Mouse (Mus musculus) heart, embryonic 15.5 days (tissue): ENCODE measurements at regions not wholly inside any gene's neighbourhood (a gene's known extent, or its start where the extent isn't known, plus 50 kb on each side); places are given as distances from the start of the nearest gene placed in this dataset.

Experiments used
- ATAC-seq: fragments of 200-750 bp; cut with Nextera tagmentation; replicated peaks from 2 replicates; pipeline ENCODE4 v1.8.0; 2017; ENCODE audit warnings: low read depth, moderate TSS enrichment; ENCODE audit not compliant: insufficient number of reproducible peaks, insufficient read depth, low FRiP score
- H3K27ac ChIP-seq: fragments of 300-500 bp; sonication (generic); 2 replicates; pipeline ENCODE4 v1.5.1; 2015; ENCODE audit warnings: mild to moderate bottlenecking, inconsistent platforms
- H3K27me3 ChIP-seq: fragments of 300-500 bp; sonication (generic); 2 replicates; pipeline ENCODE4 v1.6.1; 2015; ENCODE audit warnings: inconsistent platforms
- H3K36me3 ChIP-seq: fragments of 300-500 bp; sonication (generic); 2 replicates; pipeline ENCODE4 v1.6.1; 2015; ENCODE audit warnings: mild to moderate bottlenecking, inconsistent platforms
- H3K4me1 ChIP-seq: fragments of 300-500 bp; sonication (generic); replicated peaks from 2 replicates; pipeline ENCODE4 v1.6.1; 2015; ENCODE audit warnings: inconsistent platforms
- H3K4me2 ChIP-seq: fragments of 300-500 bp; sonication (generic); 2 replicates; pipeline ENCODE4 v1.6.1; 2015; ENCODE audit warnings: inconsistent platforms, mild to moderate bottlenecking, moderate library complexity
- H3K4me3 ChIP-seq: fragments of 300-500 bp; sonication (generic); 2 replicates; pipeline ENCODE4 v1.5.1; 2015; ENCODE audit warnings: mild to moderate bottlenecking, inconsistent platforms
- H3K9ac ChIP-seq: fragments of 300-500 bp; sonication (generic); 2 replicates; pipeline ENCODE4 v1.6.1; 2015; ENCODE audit warnings: mild to moderate bottlenecking, inconsistent platforms
- H3K9me3 ChIP-seq: fragments of 300-500 bp; sonication (generic); replicated peaks from 2 replicates; pipeline ENCODE4 v1.6.1; 2016; ENCODE audit warnings: inconsistent platforms
- WGBS: fragments of 180-500 bp; shearing (Covaris S2); methylation state at CpG from one replicate; pipeline ENCODE4 v1.1.7; 2015; ENCODE audit warnings: mixed read lengths; 5-methylcytosine and 5-hydroxymethylcytosine counted together

DNA sequence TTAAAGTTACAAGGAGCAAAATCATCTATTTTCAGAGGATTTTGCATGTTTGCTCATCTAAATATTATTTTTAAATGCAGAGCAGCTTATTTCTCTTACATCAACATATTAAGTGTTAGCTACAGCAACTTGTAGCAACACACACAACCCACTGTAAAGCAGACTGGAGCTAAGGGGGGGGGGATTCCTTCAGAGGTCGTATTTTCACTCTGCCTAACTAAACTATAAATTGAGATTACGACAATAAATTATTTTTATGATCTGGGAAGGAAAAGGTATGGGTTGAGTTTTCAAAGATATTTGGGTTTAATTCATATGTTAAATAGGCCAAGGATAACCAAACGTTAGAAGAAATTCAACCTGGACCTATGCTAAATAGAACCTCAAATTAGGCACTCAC is 70.4 kb upstream of the BC052040 start:
- H3K27ac ChIP-seq, result no peak overlapping the region
- 77% methylated on average over 3 of the region's 3 CpGs for WGBS
- H3K9ac ChIP-seq, result no peak overlapping the region
- H3K4me2 ChIP-seq, result no peak overlapping the region
- H3K27me3 ChIP-seq, result no peaks in the 10 kb centered on the region
- no peaks in the 10 kb centered on the region for H3K36me3 ChIP-seq
- H3K4me1 ChIP-seq, result peaks cover 6% of the 10 kb centered on the region; the same call in 1 of the 2 replicates
- H3K9me3 ChIP-seq, result no peaks in the 10 kb centered on the region
- H3K4me3 ChIP-seq, result no peak overlapping the region
- ATAC-seq, result no peak

DNA sequence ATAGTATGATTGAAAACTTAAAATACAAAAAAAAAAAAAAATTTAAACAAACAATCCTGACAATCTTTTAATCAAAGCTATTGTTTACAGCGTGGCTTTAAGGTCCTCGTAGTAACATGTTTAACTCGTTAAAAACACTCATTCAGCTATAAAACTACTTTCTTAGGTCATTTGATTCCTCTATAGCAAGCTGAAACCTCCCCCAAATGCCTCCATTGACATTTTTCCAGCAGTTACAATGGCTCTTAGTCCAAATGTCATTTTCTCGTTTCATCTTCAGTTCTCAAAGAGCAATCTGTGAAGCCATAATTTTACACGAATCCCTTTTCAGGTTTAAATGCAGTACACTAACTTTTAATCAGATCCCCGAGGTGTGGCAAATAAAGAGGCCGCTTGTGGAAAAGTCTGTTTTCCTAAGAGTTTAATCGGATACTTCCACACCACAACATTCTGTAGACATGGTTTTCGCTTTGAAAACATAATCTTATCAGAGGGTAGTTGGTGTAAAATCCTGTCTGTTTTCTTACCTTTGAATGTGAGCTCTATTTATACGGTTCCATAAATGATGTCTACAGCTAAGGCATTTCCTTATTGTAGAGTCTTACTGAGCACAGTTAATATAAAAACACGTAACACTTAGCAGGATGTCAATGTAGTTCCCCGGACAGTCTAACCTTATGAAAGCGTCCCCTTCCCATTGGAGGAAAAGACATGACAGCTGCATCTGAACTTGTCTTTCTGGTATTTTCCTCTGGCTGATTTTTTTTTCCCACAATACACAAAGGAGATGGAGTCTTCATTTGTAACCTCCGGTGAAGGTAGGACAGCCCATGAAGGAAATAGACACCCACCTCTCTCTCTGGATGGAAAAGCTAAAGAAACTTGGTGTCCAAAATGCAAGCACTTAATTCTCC is 69.6 kb upstream of the BC052040 start:
- H3K4me1 ChIP-seq, result peaks cover 6% of the 10 kb centered on the region; the same call in 1 of the 2 replicates
- 50% methylated on average over 14 of the region's 14 CpGs for WGBS

DNA sequence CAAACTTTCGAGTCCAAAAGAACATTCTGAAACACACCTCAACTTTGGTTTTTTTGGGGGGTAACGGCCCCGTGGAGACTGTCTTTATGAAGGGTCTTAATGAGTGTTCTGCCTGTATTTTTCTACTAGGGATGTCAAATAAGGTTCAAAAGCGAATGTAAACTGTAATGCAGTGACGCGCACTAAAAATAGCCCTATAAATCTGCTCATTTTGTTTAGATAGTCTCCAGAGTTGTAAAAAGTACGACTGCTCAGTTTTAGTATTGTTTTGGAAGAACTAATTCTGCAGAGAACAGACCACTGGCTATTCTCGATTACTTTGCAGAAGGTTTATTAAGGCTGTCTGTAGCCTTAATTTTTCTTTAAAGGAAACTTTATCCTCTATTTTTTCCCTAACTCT is 68.6 kb upstream of the BC052040 start:
- WGBS, result 65% methylated on average over 8 of the region's 8 CpGs
- H3K4me2 ChIP-seq, result no peak overlapping the region
- no peak overlapping the region for H3K9ac ChIP-seq
- no peaks in the 10 kb centered on the region for H3K9me3 ChIP-seq
- H3K36me3 ChIP-seq, result no peaks in the 10 kb centered on the region
- no peak overlapping the region for H3K4me3 ChIP-seq
- peaks cover 6% of the 10 kb centered on the region; the same call in 1 of the 2 replicates for H3K4me1 ChIP-seq
- no peak overlapping the region for H3K27ac ChIP-seq
- no peaks in the 10 kb centered on the region for H3K27me3 ChIP-seq
- ATAC-seq, result no peak

More for the DNA sequence above, 69.6 kb upstream of the BC052040 start:
- Histone ChIP-seq H3K9ac (no peak overlapping the region), H3K9me3 (no peaks in the 10 kb centered on the region), H3K4me3 (no peak overlapping the region), H3K4me2 (no peak overlapping the region), H3K36me3 (no peaks in the 10 kb centered on the region), H3K27ac (no peak overlapping the region), H3K27me3 (no peaks in the 10 kb centered on the region)
- ATAC-seq, result no peak

DNA sequence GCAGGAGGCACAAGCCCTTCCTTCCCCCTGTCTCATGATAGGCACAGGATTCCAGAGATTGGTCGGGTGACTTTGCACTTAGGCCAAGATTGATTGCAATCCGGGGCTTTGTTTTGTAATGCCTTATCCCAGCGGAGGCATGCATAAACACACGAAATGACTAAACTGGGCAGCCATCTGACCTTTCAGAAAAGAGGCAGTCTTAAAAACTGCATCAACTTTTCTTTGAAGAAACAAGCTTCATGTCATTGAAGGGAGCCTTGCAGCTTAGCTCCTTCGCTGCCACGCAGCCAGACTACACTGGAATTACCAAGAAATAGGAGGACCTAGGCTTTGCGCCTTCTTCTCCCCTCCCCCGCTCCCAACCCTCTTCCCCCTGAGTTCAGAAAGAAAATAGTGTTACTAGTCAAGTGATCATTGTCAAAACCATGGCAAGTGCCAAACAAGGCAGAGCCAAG is 67.7 kb upstream of the BC052040 start:
- Histone ChIP-seq H3K4me1 (peaks cover 6% of the 10 kb centered on the region; the same call in 1 of the 2 replicates), H3K27ac (0 out of 2 replicates have a peak overlapping the region, but pooled peaks have one; percentile 24), H3K9ac (no peak overlapping the region), H3K27me3 (no peaks in the 10 kb centered on the region), H3K4me3 (no peak overlapping the region), H3K4me2 (no peak overlapping the region), H3K36me3 (no peaks in the 10 kb centered on the region), H3K9me3 (no peaks in the 10 kb centered on the region)
- ATAC-seq, result no peak
- 34% methylated on average over 8 of the region's 8 CpGs for WGBS

DNA sequence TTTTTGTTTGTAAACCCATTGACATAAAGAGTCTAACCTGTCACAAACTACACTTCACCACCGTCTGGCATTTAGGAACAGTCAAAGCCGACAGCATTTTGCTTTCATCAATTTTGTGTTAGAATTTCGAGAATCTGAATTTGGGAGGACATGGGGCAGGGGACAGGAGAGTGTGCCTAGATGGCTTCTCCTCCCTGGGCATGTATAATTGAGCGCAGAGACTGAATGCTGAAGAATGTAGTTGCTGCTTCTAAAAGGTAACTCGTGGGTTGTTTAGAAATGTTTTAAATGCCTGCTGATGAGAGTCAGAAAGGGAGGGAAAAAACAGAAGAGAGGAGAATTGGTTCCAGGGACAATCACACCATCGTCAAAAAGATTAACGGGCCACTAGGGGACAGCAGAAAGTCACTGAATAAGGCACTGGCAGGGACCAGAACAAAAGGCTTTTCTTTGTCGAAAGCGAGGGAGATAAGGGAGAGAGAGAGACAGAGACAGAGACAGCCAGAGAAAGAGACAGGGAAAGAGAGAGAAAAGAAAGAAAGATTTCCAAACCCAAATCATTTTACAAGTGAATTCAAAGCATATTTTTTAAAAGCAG is 66.6 kb upstream of the BC052040 start:
- Histone ChIP-seq H3K27me3 (no peaks in the 10 kb centered on the region), H3K36me3 (no peaks in the 10 kb centered on the region), H3K9ac (no peak overlapping the region), H3K4me1 (peaks cover 6% of the 10 kb centered on the region; the same call in 1 of the 2 replicates), H3K4me2 (no peak overlapping the region), H3K9me3 (no peaks in the 10 kb centered on the region), H3K27ac (no peak overlapping the region), H3K4me3 (no peak overlapping the region)
- no peak for ATAC-seq
- WGBS, result 13% methylated on average over 9 of the region's 9 CpGs

DNA sequence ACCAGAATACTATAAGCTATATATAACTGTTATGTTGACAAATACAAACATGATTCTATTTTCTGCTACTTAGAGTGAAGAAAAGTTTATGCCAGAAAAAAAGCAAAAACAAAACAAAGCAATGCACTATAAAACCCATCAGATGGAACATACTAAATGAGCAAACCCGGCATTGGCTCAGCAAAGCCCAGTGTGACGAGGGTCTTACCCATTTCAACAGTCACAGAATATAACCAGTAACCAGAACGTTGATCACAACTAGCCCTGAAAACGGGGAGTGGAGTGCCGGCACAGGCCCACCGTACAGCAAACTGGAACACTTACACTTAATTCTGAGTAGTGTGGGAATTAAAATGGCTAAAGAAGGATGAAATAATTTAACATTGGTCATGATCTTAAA is 66.0 kb upstream of the BC052040 start:
- H3K4me1 ChIP-seq, result peaks cover 6% of the 10 kb centered on the region; the same call in 1 of the 2 replicates
- no peak overlapping the region for H3K27ac ChIP-seq
- H3K9me3 ChIP-seq, result no peaks in the 10 kb centered on the region
- H3K27me3 ChIP-seq, result no peaks in the 10 kb centered on the region
- no peak overlapping the region for H3K9ac ChIP-seq
- ATAC-seq, result no peak
- no peak overlapping the region for H3K4me3 ChIP-seq
- no peak overlapping the region for H3K4me2 ChIP-seq
- 68% methylated on average over 6 of the region's 6 CpGs for WGBS
- H3K36me3 ChIP-seq, result no peaks in the 10 kb centered on the region

DNA sequence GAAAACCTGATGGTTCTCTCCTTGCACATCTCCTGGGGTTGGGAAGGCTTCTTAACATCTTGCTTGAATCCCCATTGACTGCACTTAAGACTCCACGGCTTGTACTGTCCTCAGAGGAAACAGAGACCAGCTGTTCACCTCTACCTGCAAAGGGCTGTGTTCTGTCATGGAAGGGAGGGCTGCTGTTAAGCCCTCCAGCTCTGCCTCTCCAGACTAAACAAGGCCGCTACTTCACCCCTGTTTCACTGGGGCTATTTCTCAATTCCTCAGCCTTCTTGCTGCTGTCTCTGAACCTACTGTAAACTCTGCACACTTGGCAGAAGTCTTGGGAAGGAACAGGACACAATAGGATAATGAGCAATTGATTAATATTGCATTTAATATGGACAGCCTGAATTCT is 64.7 kb upstream of the BC052040 start:
- H3K9me3 ChIP-seq, result no peaks in the 10 kb centered on the region
- 49% methylated on average over 2 of the region's 2 CpGs for WGBS
- ATAC-seq, result no peak
- no peak overlapping the region for H3K27ac ChIP-seq
- H3K36me3 ChIP-seq, result no peaks in the 10 kb centered on the region
- no peaks in the 10 kb centered on the region for H3K27me3 ChIP-seq
- peaks cover 6% of the 10 kb centered on the region; the same call in 1 of the 2 replicates for H3K4me1 ChIP-seq
- no peak overlapping the region for H3K4me3 ChIP-seq
- H3K4me2 ChIP-seq, result no peak overlapping the region
- no peak overlapping the region for H3K9ac ChIP-seq

DNA sequence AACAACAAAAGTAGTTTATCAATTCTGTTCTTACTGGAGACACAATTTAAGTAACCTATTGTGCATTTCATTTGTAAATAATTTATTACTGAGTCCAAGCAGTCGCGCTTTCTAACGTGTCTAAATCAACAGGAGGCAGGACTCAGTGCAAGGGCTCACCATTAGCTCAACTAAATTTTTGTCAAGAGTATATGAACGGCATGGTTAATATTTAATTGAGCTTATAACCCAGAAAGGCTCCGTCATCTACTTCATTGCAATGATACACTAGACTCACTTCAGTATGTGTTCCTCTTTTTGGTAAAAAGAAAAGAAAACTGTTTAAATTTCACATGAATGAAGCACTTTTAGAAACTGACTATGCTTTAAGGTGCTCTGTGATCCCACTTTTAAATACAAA is 61.5 kb upstream of the BC052040 start:
- Histone ChIP-seq H3K9me3 (no peaks in the 10 kb centered on the region), H3K27ac (no peak overlapping the region), H3K36me3 (no peaks in the 10 kb centered on the region), H3K4me1 (no peaks in the 10 kb centered on the region), H3K27me3 (no peaks in the 10 kb centered on the region), H3K4me2 (no peak overlapping the region), H3K4me3 (no peak overlapping the region), H3K9ac (no peak overlapping the region)
- no peak for ATAC-seq
- 89% methylated on average over 5 of the region's 5 CpGs for WGBS

DNA sequence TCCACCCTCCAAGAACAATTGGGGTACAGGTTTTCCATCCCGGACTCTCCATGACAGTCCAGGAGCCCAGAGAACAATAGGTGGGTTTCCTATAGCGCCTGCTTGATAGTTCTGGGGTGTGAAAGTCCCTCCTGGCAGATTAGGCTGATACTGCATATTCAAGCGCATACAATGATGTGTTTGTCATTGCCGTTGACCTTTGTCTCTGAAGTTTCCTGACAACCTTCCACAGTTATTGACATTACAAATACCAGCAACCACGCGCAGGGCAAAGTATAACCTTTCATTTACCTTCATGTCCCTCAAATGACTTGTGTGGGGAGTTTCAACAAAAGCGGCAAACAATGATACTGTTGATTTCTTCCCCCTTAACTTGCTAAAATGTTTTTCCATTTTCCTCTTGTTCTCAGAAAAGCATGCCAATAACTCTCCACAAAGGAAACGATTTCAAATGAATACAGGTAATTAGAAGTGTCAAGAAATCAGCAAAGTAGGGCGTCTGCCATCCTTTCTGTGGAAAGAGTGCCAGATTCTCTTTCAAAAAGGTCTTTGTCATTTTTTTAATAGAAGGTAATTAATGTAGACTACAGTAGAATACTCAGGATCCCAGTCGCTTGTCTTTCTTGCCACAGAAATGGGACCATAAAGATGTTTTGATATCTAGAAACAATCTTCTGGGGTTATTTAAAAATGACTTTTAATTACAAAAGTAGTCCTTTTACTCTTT is 60.9 kb upstream of the BC052040 start:
- Histone ChIP-seq H3K27me3 (no peaks in the 10 kb centered on the region), H3K27ac (no peak overlapping the region), H3K4me2 (no peak overlapping the region), H3K36me3 (no peaks in the 10 kb centered on the region), H3K4me3 (no peak overlapping the region), H3K9me3 (no peaks in the 10 kb centered on the region), H3K9ac (no peak overlapping the region), H3K4me1 (no peaks in the 10 kb centered on the region)
- WGBS, result 62% methylated on average over 10 of the region's 10 CpGs
- no peak for ATAC-seq

DNA sequence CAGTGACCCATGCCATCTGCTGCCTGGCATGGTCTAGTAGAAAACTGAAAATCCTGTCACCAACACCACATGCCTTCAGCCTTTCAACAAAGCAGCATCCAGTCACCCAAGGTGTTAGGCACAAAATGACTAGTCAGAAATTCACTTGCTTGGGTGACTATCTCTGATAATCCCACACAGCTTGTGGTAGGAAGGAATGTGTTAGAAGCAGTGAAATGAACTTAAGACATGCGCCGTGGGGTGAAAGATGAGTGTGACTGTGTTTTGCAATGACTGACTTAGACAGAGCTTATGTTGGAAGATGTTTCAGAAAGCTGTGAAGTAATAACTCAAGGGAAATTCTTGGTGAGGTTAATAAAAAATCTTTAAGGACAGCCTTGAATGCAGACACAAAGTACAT is 51.6 kb upstream of the BC052040 start:
- H3K4me3 ChIP-seq, result no peak overlapping the region
- WGBS, result 78% methylated on average over 2 of the region's 2 CpGs
- H3K27ac ChIP-seq, result no peak overlapping the region
- no peak for ATAC-seq
- H3K4me1 ChIP-seq, result no peaks in the 10 kb centered on the region
- no peak overlapping the region for H3K9ac ChIP-seq
- no peaks in the 10 kb centered on the region for H3K36me3 ChIP-seq
- H3K4me2 ChIP-seq, result no peak overlapping the region
- no peaks in the 10 kb centered on the region for H3K27me3 ChIP-seq
- no peaks in the 10 kb centered on the region for H3K9me3 ChIP-seq
